Mouse (Mus musculus) adrenal gland, postnatal 4 days (tissue): ENCODE results near the gene Gm525. TPM values are rescaled to one million over a fixed set of nuclear protein-coding genes. Genes with fewer than 3 reads are reported as not detected.
A peak's percentile ranks its signal among the peaks of the same experiment; 100 is the strongest.
"Not testable (repeated sequence)": the region's sequence is repeated elsewhere in the genome, so short reads cannot be mapped to it uniquely, and the experiment has no call there.

Source experiments
- DNase-seq, 2 experiments: peaks; one replicate each; pipeline ENCODE4 v3.0.0; 2021 to 2022; ENCODE audit warnings: low spot score in 2 of 2, mixed read lengths in 2 of 2
- total RNA-seq, 2 experiments: library from RNA; stranded (reverse); gene quantifications; 2 replicates each; pipeline ENCODE4 v1.2.3; 2021

Gm525 gene
- total RNA-seq, 2 experiments from 2014 or later = 0.62 TPM; not detected in 1

DNA sequence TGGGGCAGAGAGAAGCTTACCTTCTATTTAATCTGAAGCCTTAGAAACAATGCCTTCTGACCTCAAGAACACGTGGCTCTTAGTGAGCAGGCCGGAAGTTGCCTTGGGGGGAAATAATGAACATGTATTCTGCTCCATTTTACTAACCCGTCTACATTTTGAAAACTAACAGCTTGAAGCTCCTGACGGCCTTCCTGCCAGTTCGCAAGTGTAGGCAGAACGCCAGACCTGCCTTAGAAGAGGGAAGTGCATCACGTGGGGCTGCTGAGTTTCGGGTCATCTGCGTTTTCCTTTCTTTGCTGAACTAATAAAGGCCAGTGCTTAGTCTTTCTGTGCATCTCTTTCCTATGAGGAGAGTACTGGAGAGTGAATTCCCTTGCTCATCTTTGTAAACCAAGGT, 19.1 kb downstream of the Gm525 start:
- no peak for DNase-seq

GRCm38 (mm10) chr11:89095306-89095705, 21.7 kb downstream of the Gm525 start:
- DNase-seq = no peak

DNA sequence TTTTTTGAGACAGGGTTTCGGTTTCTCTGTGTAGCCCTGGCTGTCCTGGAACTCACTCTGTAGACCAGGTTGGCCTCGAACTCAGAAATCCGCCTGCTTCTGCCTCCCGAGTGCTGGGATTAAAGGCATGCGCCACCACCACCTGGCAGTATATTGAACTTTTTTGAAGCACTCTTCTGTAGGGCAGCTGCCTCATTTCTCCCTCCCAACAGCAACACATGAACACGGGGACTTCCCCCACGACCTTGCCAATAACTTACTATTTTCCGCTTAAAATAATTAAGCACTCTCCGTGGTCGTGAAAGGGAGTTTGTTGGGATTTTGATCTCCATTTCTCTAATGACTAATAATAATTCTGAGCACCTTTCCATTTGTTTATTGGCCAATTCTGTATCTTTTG, 23.7 kb downstream of the Gm525 start:
- not testable (repeated sequence) for DNase-seq

DNA sequence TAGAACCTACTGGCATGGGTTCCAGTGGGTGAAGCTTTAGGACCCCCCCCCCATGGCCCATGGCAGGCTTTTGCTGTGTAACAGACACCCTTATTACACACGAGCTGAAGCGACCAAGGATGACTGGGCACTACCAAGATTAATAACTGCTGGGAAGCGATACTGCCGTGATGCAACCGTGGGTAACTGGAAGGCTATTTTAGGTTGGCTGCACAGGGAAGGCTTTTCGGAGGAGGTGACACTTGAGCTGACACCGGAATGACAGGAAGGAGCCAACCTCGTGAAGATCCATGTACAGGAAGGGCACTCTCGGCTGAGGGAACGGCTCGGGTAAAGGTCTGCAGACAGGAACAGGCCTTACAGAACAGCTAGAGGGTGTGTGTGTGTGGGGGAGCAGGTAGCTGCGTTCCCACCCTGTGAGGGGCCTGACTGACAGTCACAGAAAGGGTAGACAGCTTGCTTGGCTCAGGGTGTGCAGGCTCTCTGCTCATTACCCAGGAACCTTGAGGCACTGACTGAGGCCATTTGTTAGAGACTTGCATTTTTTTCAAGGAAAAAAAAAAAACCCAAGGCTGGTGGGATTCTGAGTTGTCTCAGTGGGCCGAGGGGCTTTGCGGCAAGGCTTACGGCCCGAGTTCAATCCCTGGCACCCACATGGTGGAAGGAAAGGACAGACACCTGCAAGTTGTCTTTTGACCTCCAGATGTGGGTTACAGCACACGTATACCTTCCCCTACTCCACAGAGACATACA, 24.6 kb downstream of the Gm525 start:
- no peak for DNase-seq

DNA sequence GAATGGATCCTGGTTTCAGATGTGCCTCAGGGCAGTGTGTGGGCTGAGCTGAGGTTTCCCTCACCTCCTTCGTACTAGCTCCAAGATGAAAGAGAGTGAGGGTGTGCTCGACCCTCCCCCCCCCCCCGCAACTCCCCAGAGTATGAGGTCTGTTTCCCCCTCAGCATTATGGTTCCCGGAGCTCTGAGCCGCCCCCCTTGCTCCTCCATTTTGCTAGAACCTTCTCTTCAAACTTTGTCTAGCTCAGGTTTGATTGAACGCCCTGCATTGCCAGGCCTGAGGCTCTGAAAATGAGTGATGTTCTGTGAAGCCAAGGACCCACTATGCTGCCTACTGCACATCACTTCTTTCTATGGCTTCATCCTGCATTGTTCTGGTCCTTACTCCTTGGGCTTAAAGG, 25.3 kb downstream of the Gm525 start:
- DNase-seq = no peak

GRCm38 (mm10) chr11:89100403-89100802, 26.8 kb downstream of the Gm525 start:
- peak; percentile 70 to 72 for DNase-seq

DNA sequence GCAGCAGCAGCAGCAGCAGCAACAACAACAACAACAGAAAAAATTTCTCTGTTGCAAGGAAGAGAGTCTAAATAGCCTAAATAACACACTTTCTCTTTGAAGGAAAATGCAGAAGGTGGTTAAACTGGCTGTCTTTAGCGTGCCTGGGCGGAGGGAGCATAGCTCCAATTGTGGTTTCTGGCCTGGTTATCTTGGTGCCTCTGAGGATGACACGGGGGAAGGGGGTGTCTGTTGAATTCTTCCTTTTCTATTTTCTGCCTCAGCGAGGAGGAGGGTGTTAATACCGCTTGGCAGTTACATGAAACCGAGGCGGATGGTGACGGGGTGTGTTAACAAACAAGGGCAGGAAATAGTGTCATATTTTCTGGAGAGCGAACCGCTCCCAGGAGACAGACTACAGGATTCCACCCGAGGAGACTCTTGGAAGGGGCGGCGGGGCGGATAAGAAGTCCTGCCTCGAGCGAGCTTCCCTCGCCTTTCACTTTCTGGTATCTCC, 27.2 kb downstream of the Gm525 start:
- no peak for DNase-seq

DNA sequence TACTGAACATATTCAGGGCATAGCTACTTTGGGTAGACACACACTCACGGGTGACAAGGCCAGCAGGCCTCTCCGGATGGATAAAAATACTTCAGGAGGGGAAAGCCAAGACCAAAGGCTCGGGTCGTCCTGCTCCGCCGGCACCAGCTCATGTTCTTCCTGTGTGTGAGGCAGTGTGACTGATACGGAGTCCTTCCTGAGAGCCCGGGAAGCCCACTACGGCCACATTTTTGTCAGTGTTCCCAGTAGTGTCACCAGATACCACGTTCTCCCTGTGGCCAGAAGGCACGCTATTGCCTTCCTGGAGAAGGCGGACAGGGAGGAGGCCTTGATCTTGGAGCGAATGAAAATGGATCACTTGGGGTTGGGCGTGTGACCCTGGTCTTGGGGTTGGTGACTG, 29.5 kb downstream of the Gm525 start:
- no peak for DNase-seq

- DNase-seq = no peak
Measured at GRCm38 (mm10) chr11:89105211-89105610, 31.6 kb downstream of the Gm525 start.

DNA sequence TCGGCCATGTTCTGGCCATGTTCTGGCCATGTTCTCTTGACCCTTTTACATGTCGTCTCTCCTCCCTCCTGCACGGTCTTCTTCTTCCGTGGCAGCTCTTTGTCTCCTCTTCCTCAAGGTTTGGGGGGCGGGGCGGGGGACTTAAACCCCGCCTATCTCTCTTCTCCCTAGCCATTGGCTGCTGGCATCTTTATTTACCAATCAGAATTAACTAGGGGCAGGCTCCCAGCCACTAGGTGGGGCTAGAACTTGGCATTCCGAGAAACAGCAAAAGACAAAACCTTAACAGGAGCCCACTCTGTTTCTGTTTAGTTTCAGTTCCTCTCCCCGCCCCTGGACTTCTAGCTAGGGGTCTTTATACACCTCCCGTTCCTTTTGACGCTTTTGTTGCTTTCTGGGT, 32.2 kb downstream of the Gm525 start:
- DNase-seq = no peak

DNA sequence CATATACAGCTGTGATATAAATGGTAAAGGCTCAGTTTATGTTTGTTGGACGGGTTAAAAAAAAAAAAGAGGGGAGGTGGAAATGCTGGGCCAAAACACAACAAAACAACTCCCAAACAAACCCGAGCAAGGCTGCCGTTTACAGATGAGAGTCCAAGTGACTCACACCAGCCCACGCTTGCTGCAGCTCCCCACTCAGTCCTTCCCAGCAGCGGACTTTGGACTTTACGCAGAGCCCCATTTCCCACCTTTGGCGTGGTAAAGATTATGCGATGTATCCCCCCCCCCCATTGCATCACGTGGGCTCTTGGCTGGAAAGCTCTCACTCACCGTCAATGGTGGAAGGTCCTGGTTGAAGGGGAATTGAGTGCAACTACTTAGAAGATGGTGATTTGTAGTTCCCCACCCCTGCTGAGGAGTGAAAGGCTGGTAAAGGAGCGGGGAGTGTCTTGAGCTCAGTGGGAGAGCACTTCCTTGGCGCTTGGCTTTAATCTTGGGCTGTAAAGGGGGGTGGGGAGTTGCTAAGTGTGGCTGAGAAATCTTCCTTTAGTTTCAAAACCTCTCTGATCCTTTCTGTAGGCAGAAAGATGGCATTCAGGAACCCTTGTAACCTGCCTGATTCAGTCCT, 33.7 kb downstream of the Gm525 start:
- no peak for DNase-seq

DNA sequence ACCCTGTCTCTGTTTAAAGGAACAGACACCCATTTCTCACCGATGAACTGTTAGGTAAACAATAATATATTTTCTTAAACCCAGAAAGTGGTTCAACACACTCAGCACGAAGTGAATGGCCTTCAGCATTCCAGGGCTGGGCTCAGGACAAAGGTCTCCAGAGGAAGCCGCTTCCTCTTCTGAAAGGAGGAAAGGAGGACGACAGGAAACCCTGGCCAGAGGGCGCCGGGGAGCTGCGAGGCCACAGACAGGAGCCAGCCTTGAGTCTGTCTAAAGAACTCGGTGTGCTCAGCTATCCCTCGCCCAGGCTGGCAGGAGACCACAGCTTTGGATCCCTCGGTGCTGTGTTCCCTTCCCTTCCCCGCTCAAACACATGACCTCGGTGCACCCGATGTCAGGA, 50.8 kb downstream of the Gm525 start:
- peak; percentile 8 to 15 for DNase-seq

DNA sequence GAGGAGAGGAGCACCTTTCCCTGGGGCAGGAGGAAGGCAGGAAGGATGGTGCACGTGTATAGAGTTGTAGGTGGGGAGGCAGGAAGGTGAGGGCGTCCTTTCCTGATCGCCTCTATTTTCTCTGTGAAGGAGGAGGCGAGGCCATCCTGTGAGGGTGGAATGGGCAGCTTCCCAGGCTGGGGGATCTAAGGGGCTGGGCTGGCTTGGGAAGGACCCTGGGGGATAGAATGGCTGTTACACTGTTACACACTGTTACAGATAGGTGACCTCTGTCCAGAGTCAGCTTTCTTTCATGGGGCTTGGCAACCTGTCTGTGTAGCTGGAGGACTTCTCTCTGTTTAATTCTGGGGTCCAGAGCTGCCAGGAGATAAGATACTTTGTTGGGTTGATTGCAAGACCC, 57.2 kb downstream of the Gm525 start:
- DNase-seq = no peak

DNA sequence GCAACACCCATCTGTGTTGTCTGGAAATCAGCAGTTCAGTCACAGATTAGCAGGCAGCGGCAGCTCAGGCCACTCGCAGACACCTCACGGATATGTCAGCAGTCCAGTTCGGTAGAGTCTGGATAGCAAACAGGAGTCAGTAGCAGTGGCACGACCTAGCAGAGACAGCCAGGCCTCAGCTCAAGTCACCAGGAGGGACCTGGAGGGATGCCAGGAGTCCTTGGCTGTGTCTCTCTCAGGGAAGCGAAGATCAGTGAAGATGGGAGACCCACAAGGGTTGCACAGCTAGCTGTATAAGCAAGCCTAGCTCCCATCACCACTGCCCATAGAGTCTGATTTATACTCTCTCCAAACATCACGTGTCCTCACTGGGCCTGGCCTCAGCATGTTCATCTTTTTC, 58.8 kb downstream of the Gm525 start:
- no peak for DNase-seq

GRCm38 (mm10) chr11:89134211-89134610, 60.6 kb downstream of the Gm525 start:
- DNase-seq = no peak

DNA sequence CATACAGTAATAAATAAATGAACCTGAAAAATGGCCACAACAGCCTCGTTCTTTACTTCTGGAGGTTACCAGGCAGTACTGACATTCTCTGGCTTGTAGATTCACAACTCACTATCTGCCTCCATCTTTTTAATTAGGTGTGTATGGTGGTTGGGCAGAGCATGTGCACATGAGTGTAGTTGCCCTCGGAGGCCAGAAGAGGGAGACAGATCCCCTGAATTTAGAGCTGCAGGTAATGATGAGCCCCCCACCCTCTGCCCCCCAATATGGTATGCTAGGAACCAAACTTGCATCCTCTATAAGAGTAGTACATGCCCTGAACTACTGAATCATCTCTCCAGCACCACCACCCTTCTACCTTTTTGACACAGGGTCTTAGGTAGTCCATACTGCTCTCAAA, 64.3 kb downstream of the Gm525 start:
- DNase-seq = no peak

Other genes starting within 250 kb of the Gm525 start
- 100 to 1,000 TPM in 1 of 2 experiments, 10 to 100 TPM in 1; 94.3 to 101 TPM for gene Akap1, start 209.3 kb upstream of the Gm525 start, total RNA-seq
- 100 to 1,000 TPM; 149 to 159 TPM for gene Scpep1, start 118.4 kb upstream of the Gm525 start, total RNA-seq
- not detected for gene Elobl, start 106.9 kb upstream of the Gm525 start, total RNA-seq
- 10 to 100 TPM; 14.0 to 14.3 TPM for gene Coil, start 103.6 kb upstream of the Gm525 start, total RNA-seq
- gene Trim25, start 74.5 kb upstream of the Gm525 start, total RNA-seq = 100 to 1,000 TPM; 133 to 137 TPM
- gene Dgke, start 7.0 kb upstream of the Gm525 start, total RNA-seq = 10 to 100 TPM; 11.3 to 14.2 TPM
- gene Nog, start 228.5 kb downstream of the Gm525 start, total RNA-seq = under 1 TPM; 0.17 to 0.78 TPM